Mouse (Mus musculus) midbrain, embryonic 16.5 days (tissue): ENCODE data around the gene Sncg. TPM values are rescaled to one million over a fixed set of nuclear protein-coding genes. Genes with fewer than 3 reads are reported as not detected.

Source experiments
- ATAC-seq: fragments of 200-750 bp; cut with Nextera tagmentation; 2 replicates; pipeline ENCODE4 v1.8.0; 2017; ENCODE audit warnings: moderate TSS enrichment
- H3K27ac ChIP-seq: fragments of 300-500 bp; sonication (generic); 2 replicates; pipeline ENCODE4 v1.5.1; 2014; ENCODE audit warnings: mild to moderate bottlenecking, low read length, mixed read lengths
- H3K27me3 ChIP-seq: fragments of 300-500 bp; sonication (generic); 2 replicates; pipeline ENCODE4 v1.6.1; 2014; ENCODE audit warnings: low read depth, low read length, mixed read lengths; ENCODE audit not compliant: control insufficient read depth, insufficient read depth
- H3K36me3 ChIP-seq: fragments of 300-500 bp; sonication (generic); 2 replicates; pipeline ENCODE4 v1.6.1; 2014; ENCODE audit warnings: mild to moderate bottlenecking, low read length, moderate library complexity, mixed read lengths; ENCODE audit not compliant: control insufficient read depth, insufficient read depth
- H3K4me1 ChIP-seq: fragments of 300-500 bp; sonication (generic); 2 replicates; pipeline ENCODE4 v1.6.1; 2014; ENCODE audit warnings: mild to moderate bottlenecking, low read length, mixed read lengths; ENCODE audit not compliant: control insufficient read depth, insufficient read depth
- H3K4me2 ChIP-seq: fragments of 300-500 bp; sonication (generic); 2 replicates; pipeline ENCODE4 v1.6.1; 2014; ENCODE audit warnings: mild to moderate bottlenecking, low read length, mixed read lengths
- H3K4me3 ChIP-seq: fragments of 300-500 bp; sonication (generic); 2 replicates; pipeline ENCODE4 v1.5.1; 2014; ENCODE audit warnings: low read depth, mild to moderate bottlenecking, low read length, moderate library complexity, mixed read lengths
- H3K9ac ChIP-seq: fragments of 300-500 bp; sonication (generic); 2 replicates; pipeline ENCODE4 v1.6.1; 2014; ENCODE audit warnings: low read depth, low read length, mixed read lengths
- H3K9me3 ChIP-seq: fragments of 300-500 bp; sonication (generic); replicated peaks from 2 replicates; pipeline ENCODE4 v1.6.1; 2014; ENCODE audit warnings: mild to moderate bottlenecking, low read length, mixed read lengths; ENCODE audit not compliant: control insufficient read depth, poor library complexity, severe bottlenecking
- WGBS: fragments of 180-500 bp; shearing (Covaris S2); extraction: QIAGEN DNeasy Blood & Tissue Kit; methylation state at CpG from one replicate; pipeline ENCODE4 v1.1.7; 2014; 5-methylcytosine and 5-hydroxymethylcytosine counted together
- polyA plus RNA-seq: library from polyadenylated mRNA; unstranded; fragments of >200 nt; fragmentation: Nextera tagmentation; extraction: Ambion mirVana; gene quantifications from 2 replicates; pipeline ENCODE4 v1.2.1, GENCODE M21; 2015

Sncg gene
- polyA plus RNA-seq, 1 experiment from 2014 or later = 31.0 TPM

DNA sequence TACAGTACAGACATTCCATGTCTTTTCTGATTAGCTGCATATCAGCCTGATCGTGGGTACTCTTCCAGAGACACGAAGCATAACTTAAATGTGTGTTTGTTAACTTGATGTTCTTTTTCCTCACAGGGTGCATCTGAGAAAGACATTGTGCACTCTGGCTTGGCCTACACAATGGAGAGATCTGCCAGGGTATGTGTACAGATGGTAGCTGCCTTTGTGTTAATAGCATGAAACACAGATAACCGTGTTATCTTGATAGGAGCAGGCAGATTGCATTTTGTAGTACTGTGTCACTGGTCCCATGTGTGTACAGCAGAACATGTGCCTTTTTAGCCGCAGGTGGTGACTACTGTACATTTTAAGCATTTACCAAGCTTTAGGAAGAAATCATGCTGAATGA is 32.6 kb downstream of the Sncg start:
- no peaks in the 10 kb centered on the region for H3K4me1 ChIP-seq
- H3K9me3 ChIP-seq = no peaks in the 10 kb centered on the region
- no peak overlapping the region for H3K4me2 ChIP-seq
- no peak overlapping the region for H3K4me3 ChIP-seq
- peaks cover 27% of the 10 kb centered on the region for H3K36me3 ChIP-seq
- no peak overlapping the region for H3K9ac ChIP-seq
- no peaks in the 10 kb centered on the region for H3K27me3 ChIP-seq
- no peak for ATAC-seq
- WGBS = 87% methylated on average over 4 of the region's 4 CpGs
- H3K27ac ChIP-seq = no peak overlapping the region

DNA sequence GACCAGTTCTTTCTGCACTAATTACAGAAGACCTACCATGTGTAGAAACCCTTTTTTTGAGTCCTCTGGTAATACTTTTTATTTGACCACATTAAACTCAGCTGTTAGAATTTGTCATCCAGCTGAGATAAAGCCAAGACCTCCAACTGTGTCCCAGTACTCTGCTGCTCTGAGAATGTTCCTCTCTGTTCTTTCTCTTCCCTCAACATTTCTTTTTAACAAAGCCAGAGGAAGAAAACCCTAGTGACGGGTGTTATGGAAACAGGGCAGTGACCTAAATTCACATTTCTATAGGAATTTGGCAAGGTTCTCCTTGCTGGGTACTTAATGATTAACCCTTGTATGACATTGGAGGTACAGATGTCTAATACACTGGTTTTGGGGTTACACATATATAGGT is 35.1 kb downstream of the Sncg start:
- Histone ChIP-seq H3K4me3 (no peak overlapping the region), H3K9ac (no peak overlapping the region), H3K9me3 (no peaks in the 10 kb centered on the region), H3K36me3 (peaks cover 46% of the 10 kb centered on the region), H3K27ac (no peak overlapping the region), H3K4me1 (no peaks in the 10 kb centered on the region), H3K27me3 (no peaks in the 10 kb centered on the region), H3K4me2 (no peak overlapping the region)
- no peak for ATAC-seq
- WGBS = 35% methylated on average over 1 of the region's 1 CpGs

DNA sequence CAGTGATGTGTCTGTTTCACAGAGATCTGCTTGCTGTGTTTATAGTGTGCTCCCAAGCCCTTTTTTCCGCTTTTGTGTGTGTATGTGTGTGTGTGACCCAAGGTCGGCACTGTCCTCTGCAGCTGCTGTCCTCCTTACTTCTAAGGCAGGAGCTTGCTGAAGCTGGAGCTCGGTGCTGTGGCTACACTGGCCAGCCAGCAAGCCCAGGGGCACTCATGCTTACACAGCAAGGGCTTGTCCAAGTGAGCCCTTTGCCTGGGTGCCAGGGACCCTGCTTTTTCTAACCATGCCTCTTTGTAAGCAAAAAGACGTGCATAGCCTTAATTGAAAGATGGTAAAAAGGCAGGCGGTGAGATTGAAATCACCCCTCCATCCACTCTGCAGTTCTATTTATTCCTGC is 42.1 kb downstream of the Sncg start:
- Histone ChIP-seq H3K9me3 (no peaks in the 10 kb centered on the region), H3K4me1 (no peaks in the 10 kb centered on the region), H3K27me3 (no peaks in the 10 kb centered on the region), H3K4me2 (no peak overlapping the region), H3K4me3 (no peak overlapping the region), H3K27ac (peak overlapping the region; percentile 26; the same call in 1 of the 2 replicates), H3K9ac (no peak overlapping the region), H3K36me3 (peaks cover 51% of the 10 kb centered on the region)
- ATAC-seq = peak; percentile 87
- 84% methylated on average over 5 of the region's 5 CpGs for WGBS

DNA sequence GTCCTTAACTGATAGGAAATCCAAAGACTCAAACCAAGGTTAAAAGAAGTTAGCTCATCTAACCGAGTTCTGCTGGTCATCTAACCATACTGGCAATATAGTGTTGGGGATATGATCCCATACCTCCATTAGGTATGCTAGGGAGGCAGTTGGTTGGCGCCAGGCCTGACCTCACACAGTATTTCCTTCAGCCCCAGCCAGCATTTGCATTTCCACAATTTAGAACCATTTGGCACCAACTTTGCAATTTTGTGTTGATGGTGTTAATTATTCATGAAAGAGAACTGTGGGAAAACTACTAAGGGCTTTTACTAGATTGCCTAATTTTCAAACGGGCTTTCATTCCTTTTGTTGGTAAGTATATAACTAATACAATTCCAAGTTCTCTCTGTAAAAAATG is 42.7 kb downstream of the Sncg start:
- Histone ChIP-seq H3K36me3 (peaks cover 50% of the 10 kb centered on the region), H3K4me2 (no peak overlapping the region), H3K9ac (no peak overlapping the region), H3K27me3 (no peaks in the 10 kb centered on the region), H3K9me3 (no peaks in the 10 kb centered on the region), H3K4me1 (no peaks in the 10 kb centered on the region), H3K4me3 (no peak overlapping the region), H3K27ac (peak overlapping the region; percentile 59; the same call in 1 of the 2 replicates)
- 84% methylated on average over 3 of the region's 3 CpGs for WGBS
- ATAC-seq = peak; percentile 64; the same call in 1 of the 2 replicates

DNA sequence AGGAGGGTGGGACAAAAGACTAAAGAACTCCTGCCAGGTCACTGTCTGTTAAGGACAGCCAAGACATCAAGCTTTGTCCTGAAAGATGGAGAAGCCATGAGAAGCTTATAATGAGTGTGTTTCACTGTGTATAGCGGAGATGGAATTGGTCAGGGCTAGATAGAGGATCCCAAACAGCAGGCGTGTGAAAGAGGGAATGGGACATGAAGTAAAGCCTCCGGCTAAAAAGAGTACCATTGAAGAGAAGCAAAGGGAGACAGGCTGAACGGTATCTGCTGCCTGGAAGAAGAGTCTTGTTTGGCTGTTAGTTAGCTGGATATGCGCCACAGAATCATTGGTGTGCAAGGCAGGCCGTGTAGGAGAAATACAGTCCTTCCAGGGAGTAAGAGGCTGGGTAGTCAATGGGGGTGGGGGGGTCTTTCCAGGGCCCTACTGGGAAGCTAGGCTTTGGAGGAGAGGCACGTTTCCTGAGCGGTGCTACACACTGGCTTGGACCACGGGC is 43.9 kb downstream of the Sncg start:
- ATAC-seq = peak; percentile 88
- H3K36me3 ChIP-seq = peaks cover 43% of the 10 kb centered on the region

DNA sequence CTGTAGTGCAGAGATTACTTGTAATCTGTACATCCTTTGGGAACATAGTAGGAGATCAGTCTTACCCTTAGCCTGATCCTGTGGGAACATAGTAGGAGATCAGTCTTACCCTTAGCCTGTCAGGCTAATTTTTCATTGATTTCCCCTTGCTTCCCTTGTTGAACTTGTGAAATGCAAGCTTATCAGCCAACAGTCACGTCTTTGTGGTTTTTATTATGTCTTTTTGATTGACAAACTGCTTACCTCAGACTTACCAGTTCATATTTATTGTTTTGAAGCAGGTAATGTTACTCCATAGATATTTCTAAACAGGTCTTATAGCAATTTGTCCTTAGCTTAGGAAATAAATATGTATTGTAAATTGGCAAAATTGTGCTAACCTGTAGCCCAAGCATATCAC is 47.0 kb downstream of the Sncg start:
- Histone ChIP-seq H3K9ac (no peak overlapping the region), H3K4me2 (no peak overlapping the region), H3K4me1 (no peaks in the 10 kb centered on the region), H3K4me3 (no peak overlapping the region), H3K9me3 (no peaks in the 10 kb centered on the region), H3K27me3 (no peaks in the 10 kb centered on the region), H3K36me3 (peaks cover 33% of the 10 kb centered on the region), H3K27ac (no peak overlapping the region)
- no peak for ATAC-seq
- 86% methylated on average over 1 of the region's 1 CpGs for WGBS

More for the DNA sequence above, 43.9 kb downstream of the Sncg start:
- 86% methylated on average over 9 of the region's 9 CpGs for WGBS
- no peak overlapping the region for H3K4me3 ChIP-seq
- no peak overlapping the region for H3K4me2 ChIP-seq
- no peak overlapping the region for H3K9ac ChIP-seq
- no peak overlapping the region for H3K27ac ChIP-seq
- H3K9me3 ChIP-seq = no peaks in the 10 kb centered on the region
- no peaks in the 10 kb centered on the region for H3K27me3 ChIP-seq
- no peaks in the 10 kb centered on the region for H3K4me1 ChIP-seq

DNA sequence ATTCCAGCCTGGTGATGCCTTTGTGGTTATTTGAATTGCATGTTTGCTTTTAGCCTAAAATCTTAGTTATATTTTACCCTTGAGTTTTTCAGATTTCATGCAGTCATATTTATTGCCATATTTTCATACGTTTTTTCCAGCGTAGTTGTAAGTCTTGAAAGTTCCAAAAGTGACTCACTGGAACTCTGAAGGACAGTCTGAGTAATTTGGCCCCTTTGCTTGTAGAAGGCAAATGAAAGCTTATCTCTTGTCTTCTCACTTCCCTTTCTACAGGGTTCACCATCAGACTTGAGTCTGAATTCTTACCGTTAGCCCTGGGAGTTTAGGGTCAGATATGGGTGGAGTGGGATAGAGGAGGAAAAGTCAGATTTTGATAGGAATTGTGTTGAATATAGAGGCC is 48.0 kb downstream of the Sncg start:
- no peak overlapping the region for H3K9ac ChIP-seq
- no peaks in the 10 kb centered on the region for H3K27me3 ChIP-seq
- no peak overlapping the region for H3K4me2 ChIP-seq
- H3K36me3 ChIP-seq = peaks cover 30% of the 10 kb centered on the region
- ATAC-seq = no peak
- 96% methylated on average over 3 of the region's 3 CpGs for WGBS
- H3K4me1 ChIP-seq = no peaks in the 10 kb centered on the region
- no peak overlapping the region for H3K4me3 ChIP-seq
- H3K27ac ChIP-seq = no peak overlapping the region
- H3K9me3 ChIP-seq = no peaks in the 10 kb centered on the region

DNA sequence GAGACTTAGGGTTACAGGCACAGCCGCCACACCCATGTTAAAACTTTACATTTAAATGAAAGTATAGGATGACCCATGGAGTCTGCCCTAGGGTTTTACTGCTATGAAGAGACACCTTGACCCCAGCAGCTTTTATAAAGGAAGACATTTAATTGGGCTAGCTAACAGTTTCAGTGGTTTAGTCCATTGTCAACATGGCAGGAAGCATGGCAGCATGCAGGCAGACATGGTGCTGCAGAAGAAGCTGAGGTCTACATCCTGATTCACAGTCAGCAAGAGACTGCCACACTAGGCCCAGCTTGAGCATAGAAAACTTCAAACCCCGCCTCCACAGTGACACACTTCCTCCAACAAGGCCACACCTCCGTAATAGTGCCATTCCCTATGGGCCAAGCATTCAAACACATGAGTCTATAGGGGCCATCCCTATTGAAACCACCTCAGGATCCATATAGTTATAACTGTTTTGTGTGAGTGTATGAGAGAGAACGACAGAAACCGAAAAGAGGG is 51.0 kb downstream of the Sncg start:
- H3K36me3 ChIP-seq = peaks cover 28% of the 10 kb centered on the region
- no peak overlapping the region for H3K4me3 ChIP-seq
- no peaks in the 10 kb centered on the region for H3K27me3 ChIP-seq
- H3K4me2 ChIP-seq = no peak overlapping the region
- H3K9ac ChIP-seq = no peak overlapping the region
- no peak overlapping the region for H3K27ac ChIP-seq
- WGBS = 97% methylated on average over 5 of the region's 5 CpGs
- no peaks in the 10 kb centered on the region for H3K4me1 ChIP-seq
- ATAC-seq = no peak
- no peaks in the 10 kb centered on the region for H3K9me3 ChIP-seq
